9 mouse cellular contexts compared by ENCODE assay signal in the genomic region with DNA sequence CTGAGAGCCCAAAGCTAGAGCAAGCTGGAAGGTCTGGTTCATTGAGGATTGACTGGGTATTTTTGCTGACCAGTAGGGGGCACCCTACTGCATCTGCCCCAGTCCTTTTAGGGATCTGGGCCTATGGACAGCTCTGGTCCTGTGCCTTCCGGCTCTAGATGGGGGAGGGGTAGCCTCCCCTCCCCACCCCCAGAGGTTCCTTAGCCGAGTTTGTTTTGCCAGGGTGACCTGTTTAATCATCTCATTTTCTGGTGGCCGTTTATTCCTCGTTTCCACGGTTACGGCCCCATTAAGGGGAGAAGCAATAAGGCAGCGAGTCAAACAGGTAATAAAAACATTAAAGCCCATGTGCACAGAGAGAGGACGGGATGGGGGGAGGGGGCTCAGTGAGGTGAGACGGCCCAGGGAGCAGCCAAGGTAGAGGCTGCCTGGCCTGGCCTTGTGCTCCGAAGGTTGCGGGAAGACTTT.
DNase-seq lines count a peak whose midpoint lies in the region; ATAC-seq and TF ChIP-seq lines count a peak whose summit lies in the region.
"Had no signal": no experiment of that assay in that cellular context is flagged by ENCODE, and none has a peak within 500 bp of the region (broad histone marks: within the 10 kb centered on the region; RNA-seq: fewer than 3 reads in every experiment).

No protein-coding gene starts in this region.

- H3K27me3 ChIP-seq in midbrain, postnatal 0 days (ENCODE audit: insufficient read depth, low read length): peaks cover 6% of the 10 kb centered on the region; the same call in 1 of the 2 replicates
- peaks cover 34% of the 10 kb centered on the region for H3K27me3 ChIP-seq in midbrain, embryonic 15.5 days (replicated peaks)
- H3K27me3 ChIP-seq in stomach, embryonic 16.5 days (ENCODE audit: control insufficient read depth, insufficient read depth, low read length): no peaks in the 10 kb centered on the region

- H3K9me3 ChIP-seq in midbrain, postnatal 0 days (ENCODE audit: low read length): no peaks in the 10 kb centered on the region
- no peaks in the 10 kb centered on the region for H3K9me3 ChIP-seq in midbrain, embryonic 15.5 days
- no peaks in the 10 kb centered on the region for H3K9me3 ChIP-seq in stomach, embryonic 16.5 days (replicated peaks; ENCODE audit: control insufficient read depth, low read length)
- H3K9me3 ChIP-seq: forebrain, embryonic 15.5 days had no signal

- TF ChIP-seq CTCF in midbrain, postnatal 0 days (IDR thresholded peaks at IDR 0.05): peak; percentile 52; the same call in 1 of the 2 replicates

- H3K4me3 ChIP-seq in midbrain, postnatal 0 days (ENCODE audit: low read depth, low read length): no peak overlapping the region
- no peak overlapping the region for H3K4me3 ChIP-seq in midbrain, embryonic 15.5 days
- no peak overlapping the region for H3K4me3 ChIP-seq in stomach, embryonic 16.5 days (replicated peaks; ENCODE audit: low read length)
- H3K4me3 ChIP-seq: forebrain, embryonic 15.5 days had no signal

- H3K4me2 ChIP-seq in midbrain, postnatal 0 days (ENCODE audit: low read depth, low read length, poor library complexity, severe bottlenecking): no peak overlapping the region
- H3K4me2 ChIP-seq in midbrain, embryonic 15.5 days: no peak overlapping the region
- H3K4me2 ChIP-seq in stomach, embryonic 16.5 days (ENCODE audit: low read depth, low read length): no peak overlapping the region
- H3K4me2 ChIP-seq: forebrain, embryonic 15.5 days had no signal

- DNase-seq in embryo, embryonic 10.5 days (ENCODE audit: low spot score): peak; percentile 53
- DNase-seq in embryo, embryonic 9.5 days (ENCODE audit: extremely low spot score): no peak
- DNase-seq in midbrain, postnatal 0 days (ENCODE audit: low spot score): no peak
- peak; percentile 83 to 92 for DNase-seq in kidney, adult 8-10 months
- DNase-seq in frontal cortex, adult 2 months (ENCODE audit: extremely low spot score in 1 of 2, low spot score in 1 of 2): no peak
- no peak for DNase-seq in cerebellum, adult 8-10 months

- 57% methylated on average over 11 of the region's 11 CpGs for WGBS in midbrain, postnatal 0 days
- WGBS in midbrain, embryonic 15.5 days: 46% methylated on average over 11 of the region's 11 CpGs
- WGBS in stomach, embryonic 16.5 days: 44% methylated on average over 11 of the region's 11 CpGs

- no peaks in the 10 kb centered on the region for H3K36me3 ChIP-seq in midbrain, postnatal 0 days (ENCODE audit: insufficient read depth, low read length)
- H3K36me3 ChIP-seq in midbrain, embryonic 15.5 days (replicated peaks): no peaks in the 10 kb centered on the region
- no peaks in the 10 kb centered on the region for H3K36me3 ChIP-seq in stomach, embryonic 16.5 days (ENCODE audit: control insufficient read depth, insufficient read depth, low read length)
- H3K36me3 ChIP-seq: forebrain, embryonic 15.5 days had no signal

- no peak overlapping the region for H3K27ac ChIP-seq in midbrain, postnatal 0 days (ENCODE audit: low read depth, low read length)
- H3K27ac ChIP-seq in midbrain, embryonic 15.5 days: no peak overlapping the region
- peak overlapping the region; percentile 79 for H3K27ac ChIP-seq in stomach, embryonic 16.5 days (ENCODE audit: low read length)
- H3K27ac ChIP-seq: forebrain, embryonic 15.5 days had no signal

- no peak overlapping the region for H3K9ac ChIP-seq in midbrain, postnatal 0 days (replicated peaks; ENCODE audit: low read length, poor library complexity, severe bottlenecking)
- no peak overlapping the region for H3K9ac ChIP-seq in midbrain, embryonic 15.5 days
- H3K9ac ChIP-seq in stomach, embryonic 16.5 days (ENCODE audit: low read length): 0 out of 2 replicates have a peak overlapping the region, but pooled peaks have one; percentile 8
- H3K9ac ChIP-seq: forebrain, embryonic 15.5 days had no signal

- ATAC-seq in midbrain, postnatal 0 days (ENCODE audit: low FRiP score): no peak
- no peak for ATAC-seq in midbrain, embryonic 15.5 days (replicated peaks)
- ATAC-seq in stomach, embryonic 16.5 days (ENCODE audit: insufficient read depth, low FRiP score): no peak
- ATAC-seq: forebrain, embryonic 15.5 days had no signal

- H3K4me1 ChIP-seq in midbrain, postnatal 0 days (ENCODE audit: insufficient read depth, low read length): peaks cover 3% of the 10 kb centered on the region; the same call in 1 of the 2 replicates
- peaks cover 22% of the 10 kb centered on the region for H3K4me1 ChIP-seq in midbrain, embryonic 15.5 days
- H3K4me1 ChIP-seq in stomach, embryonic 16.5 days (ENCODE audit: control insufficient read depth, insufficient read depth, low read length): peaks cover 38% of the 10 kb centered on the region

Comparison
In these comparisons a context has a peak if more than half of its experiments do, and no peak if none do; other contexts are left out.
1. DNase-seq: peak in embryo, embryonic 10.5 days (single experiment) and kidney, adult 8-10 months (2 of 2); none in embryo, embryonic 9.5 days (single experiment), midbrain, postnatal 0 days (single experiment), frontal cortex, adult 2 months (0 of 2) and cerebellum, adult 8-10 months (single experiment).